Mouse (Mus musculus): ENCODE measurements around the gene Fam71f1.

GRCm38 (mm10) chr6:29352816-29353215 lies 33.9 kb downstream of the Fam71f1 start:
- TF ChIP-seq CTCF (IDR thresholded peaks at IDR 0.05; ENCODE audit: extremely low read depth, insufficient read depth, low read length) (no peak), POLR2A (IDR thresholded peaks at IDR 0.05; ENCODE audit: extremely low read depth, insufficient read depth, low read length) (no peak)

Data from cortical plate, adult 2 months (tissue).